Mouse (Mus musculus) liver, embryonic 13.5 days (tissue): Measurements from ENCODE around the gene Cd200r4. TPM values are rescaled to one million over a fixed set of nuclear protein-coding genes. Genes with fewer than 3 reads are reported as not detected.
A peak's percentile ranks its signal among the peaks of the same experiment; 100 is the strongest.

Source experiments
- ATAC-seq: fragments of 200-750 bp; cut with Nextera tagmentation; 2 replicates; pipeline ENCODE4 v1.8.0; 2017; ENCODE audit warnings: low read depth, mild to moderate bottlenecking, moderate number of reproducible peaks, moderate library complexity
- DNase-seq: peaks from one replicate; pipeline ENCODE4 v3.0.0; 2022
- H3K27ac ChIP-seq: fragments of 300-500 bp; sonication (generic); 2 replicates; pipeline ENCODE4 v1.5.1; 2015; ENCODE audit warnings: moderate library complexity, mild to moderate bottlenecking, inconsistent platforms
- H3K27me3 ChIP-seq: fragments of 300-500 bp; sonication (generic); 2 replicates; pipeline ENCODE4 v1.6.1; 2015; ENCODE audit warnings: mild to moderate bottlenecking, inconsistent platforms
- H3K36me3 ChIP-seq: fragments of 300-500 bp; sonication (generic); 2 replicates; pipeline ENCODE4 v1.6.1; 2015; ENCODE audit warnings: mild to moderate bottlenecking, inconsistent platforms
- H3K4me1 ChIP-seq: fragments of 300-500 bp; sonication (generic); replicated peaks from 2 replicates; pipeline ENCODE4 v1.6.1; 2015; ENCODE audit warnings: inconsistent platforms
- H3K4me2 ChIP-seq: fragments of 300-500 bp; sonication (generic); 2 replicates; pipeline ENCODE4 v1.6.1; 2015; ENCODE audit warnings: inconsistent platforms, mild to moderate bottlenecking, moderate library complexity
- H3K4me3 ChIP-seq: fragments of 300-500 bp; sonication (generic); replicated peaks from 2 replicates; pipeline ENCODE4 v1.5.1; 2015; ENCODE audit warnings: mild to moderate bottlenecking, inconsistent platforms
- H3K9ac ChIP-seq: fragments of 300-500 bp; sonication (generic); 2 replicates; pipeline ENCODE4 v1.6.1; 2015; ENCODE audit warnings: mild to moderate bottlenecking, inconsistent platforms
- H3K9me3 ChIP-seq: fragments of 300-500 bp; sonication (generic); replicated peaks from 2 replicates; pipeline ENCODE4 v1.6.1; 2016; ENCODE audit warnings: inconsistent platforms
- WGBS: fragments of 180-500 bp; shearing (Covaris S2); methylation state at CpG from one replicate; pipeline ENCODE4 v1.1.7; 2015; ENCODE audit not compliant: insufficient replicate concordance; 5-methylcytosine and 5-hydroxymethylcytosine counted together
- polyA plus RNA-seq: library from polyadenylated mRNA; unstranded; fragments of >200 nt; fragmentation: Nextera tagmentation; extraction: Ambion mirVana; gene quantifications from 2 replicates; pipeline ENCODE4 v1.2.1, GENCODE M21; 2015

The Cd200r4 gene
- polyA plus RNA-seq, result 0.37 and 0.75 TPM in 2 replicates

DNA sequence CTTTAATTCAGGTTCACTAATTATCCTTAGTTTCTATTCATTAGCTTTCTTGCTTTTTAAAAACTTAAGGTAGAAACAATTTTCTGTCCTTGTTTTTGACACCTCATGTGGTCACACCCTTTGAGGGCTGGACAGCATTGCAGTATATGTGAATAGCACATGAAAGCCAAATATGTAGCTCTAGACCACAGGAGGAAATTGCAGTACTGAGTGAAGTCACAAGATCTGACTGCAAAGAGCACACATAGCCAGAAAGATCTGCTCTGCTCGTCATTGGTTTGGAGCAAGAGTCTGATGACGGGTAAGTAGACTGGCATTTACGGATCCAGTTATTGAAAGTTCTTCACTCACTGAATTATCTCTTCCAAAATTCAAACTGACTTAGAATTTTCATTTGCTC is at the start of gene Cd200r4:
Gene Cd200r4 (plus strand): TSS at position 190 of the 400 bp plus-strand sequence.
- Histone ChIP-seq H3K9me3 (no peaks in the 10 kb centered on the region), H3K4me2 (no peak within 1 kb of the TSS), H3K4me1 (no peaks in the 10 kb centered on the region), H3K36me3 (no peaks in the 10 kb centered on the region), H3K9ac (no peak within 1 kb of the TSS), H3K27ac (no peak within 1 kb of the TSS), H3K27me3 (no peaks in the 10 kb centered on the region), H3K4me3 (no peak within 1 kb of the TSS)
- whole genome bisulfite sequencing, result 61% methylated on average over 3 of the region's 3 CpGs
- no peak for ATAC-seq
- DNase-seq, result no peak

DNA sequence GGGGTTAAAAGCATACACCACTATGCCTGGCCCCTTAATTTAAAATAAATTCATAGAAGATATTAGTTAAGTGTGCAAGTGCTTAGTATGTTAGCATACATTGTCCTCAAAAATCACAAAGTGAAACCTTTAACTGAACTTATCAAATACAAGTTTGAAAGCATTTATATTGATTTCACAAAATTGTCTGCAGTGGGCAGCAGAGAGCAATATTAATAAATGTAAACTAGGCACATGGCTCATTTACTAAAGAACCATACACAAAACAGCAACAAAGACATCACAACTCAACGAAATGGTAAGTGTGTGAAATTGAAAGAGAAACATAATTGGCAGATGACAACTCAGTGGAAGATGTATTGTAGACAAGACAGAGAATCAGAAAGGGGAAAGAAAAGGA is 49.7 kb upstream of the Cd200r4 start:
- no peak overlapping the region for H3K4me3 ChIP-seq
- no peak for ATAC-seq
- H3K36me3 ChIP-seq, result no peaks in the 10 kb centered on the region
- 40% methylated on average over 1 of the region's 1 CpGs for WGBS
- no peak overlapping the region for H3K27ac ChIP-seq
- no peak overlapping the region for H3K4me2 ChIP-seq
- H3K27me3 ChIP-seq, result no peaks in the 10 kb centered on the region
- H3K4me1 ChIP-seq, result peaks cover 17% of the 10 kb centered on the region
- H3K9me3 ChIP-seq, result no peaks in the 10 kb centered on the region
- no peak overlapping the region for H3K9ac ChIP-seq
- DNase-seq, result no peak

DNA sequence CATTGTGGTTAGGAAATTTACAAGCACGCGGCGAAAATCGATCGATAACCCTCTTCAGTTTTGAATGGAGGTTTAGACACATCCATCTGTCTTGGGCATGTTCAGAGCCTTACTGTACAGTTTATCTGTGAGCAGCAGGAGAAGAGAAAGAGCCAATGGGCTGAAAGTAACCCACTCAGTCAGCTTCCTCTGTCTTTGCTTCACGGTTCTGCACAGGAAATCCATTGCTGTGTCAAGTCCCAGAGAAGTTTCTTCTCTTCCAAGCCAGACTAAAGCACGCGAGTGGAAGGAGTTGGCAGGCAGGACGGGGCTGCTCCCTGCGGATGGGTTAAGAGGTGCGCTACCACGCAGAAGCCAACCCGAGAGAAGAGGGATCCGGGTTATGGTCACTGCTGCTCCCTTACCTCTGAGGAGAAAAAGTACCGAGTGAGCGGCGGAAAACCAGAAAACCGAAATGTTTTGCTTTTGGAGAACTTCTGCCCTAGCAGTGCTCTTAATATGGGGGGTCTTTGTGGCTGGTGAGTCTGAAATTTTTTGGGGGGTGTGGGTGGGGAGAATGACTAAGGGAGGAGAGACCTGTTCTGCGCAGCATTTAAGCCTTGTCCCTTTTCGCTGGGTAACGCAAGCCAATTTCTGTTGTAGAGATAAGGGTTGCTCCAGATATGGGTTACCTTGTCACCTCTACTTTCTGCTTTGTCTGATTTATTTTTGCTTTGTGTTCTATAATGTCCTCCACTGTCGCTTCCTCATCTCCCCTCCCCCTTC is 45.8 kb upstream of the Cd200r4 start, which contains the start of gene Cd200r1:
Gene Cd200r1 (plus strand): TSS at position 182 of the 765 bp plus-strand sequence.
- H3K9me3 ChIP-seq, result no peaks in the 10 kb centered on the region
- H3K4me2 ChIP-seq, result peak within 1 kb of the TSS; percentile 66
- no peak for DNase-seq
- H3K27me3 ChIP-seq, result no peaks in the 10 kb centered on the region
- ATAC-seq, result peak; percentile 86
- peaks cover 24% of the 10 kb centered on the region for H3K4me1 ChIP-seq
- H3K27ac ChIP-seq, result peak within 1 kb of the TSS; percentile 62
- H3K9ac ChIP-seq, result peak within 1 kb of the TSS; percentile 57
- WGBS, result 12% methylated on average over 22 of the region's 22 CpGs
- H3K4me3 ChIP-seq, result peak within 1 kb of the TSS; percentile 55
- no peaks in the 10 kb centered on the region for H3K36me3 ChIP-seq

- Histone ChIP-seq H3K27me3 (no peaks in the 10 kb centered on the region), H3K27ac (no peak overlapping the region), H3K4me3 (peak overlapping the region; percentile 55), H3K36me3 (no peaks in the 10 kb centered on the region), H3K9ac (peak overlapping the region; percentile 57), H3K9me3 (no peaks in the 10 kb centered on the region), H3K4me2 (peak overlapping the region; percentile 66), H3K4me1 (peaks cover 24% of the 10 kb centered on the region)
- DNase-seq, result no peak
- ATAC-seq, result no peak
- 28% methylated on average over 9 of the region's 9 CpGs for WGBS
Observed at GRCm38 (mm10) chr16:44766320-44766892, 45.1 kb upstream of the Cd200r4 start.

- ATAC-seq (no peak), DNase-seq (no peak)
- H3K27ac ChIP-seq, result no peak overlapping the region
- 0 out of 2 replicates have a peak overlapping the region, but pooled peaks have one; percentile 26 for H3K4me2 ChIP-seq
- H3K9me3 ChIP-seq, result no peaks in the 10 kb centered on the region
- H3K27me3 ChIP-seq, result no peaks in the 10 kb centered on the region
- 0 out of 2 replicates have a peak overlapping the region, but pooled peaks have one; percentile 55 for H3K4me3 ChIP-seq
- no peaks in the 10 kb centered on the region for H3K36me3 ChIP-seq
- no peak overlapping the region for H3K9ac ChIP-seq
- 61% methylated on average over 7 of the region's 7 CpGs for WGBS
- H3K4me1 ChIP-seq, result peaks cover 25% of the 10 kb centered on the region
Observed at GRCm38 (mm10) chr16:44767506-44767905, 44.0 kb upstream of the Cd200r4 start.

GRCm38 (mm10) chr16:44767967-44768366 is 43.6 kb upstream of the Cd200r4 start:
- ATAC-seq (no peak), DNase-seq (no peak)
- Histone ChIP-seq H3K36me3 (no peaks in the 10 kb centered on the region), H3K4me2 (0 out of 2 replicates have a peak overlapping the region, but pooled peaks have one; percentile 26), H3K9ac (no peak overlapping the region), H3K27ac (no peak overlapping the region), H3K4me1 (peaks cover 27% of the 10 kb centered on the region), H3K4me3 (0 out of 2 replicates have a peak overlapping the region, but pooled peaks have one; percentile 55), H3K27me3 (no peaks in the 10 kb centered on the region), H3K9me3 (no peaks in the 10 kb centered on the region)
- 26% methylated on average over 2 of the region's 2 CpGs for whole genome bisulfite sequencing

DNA sequence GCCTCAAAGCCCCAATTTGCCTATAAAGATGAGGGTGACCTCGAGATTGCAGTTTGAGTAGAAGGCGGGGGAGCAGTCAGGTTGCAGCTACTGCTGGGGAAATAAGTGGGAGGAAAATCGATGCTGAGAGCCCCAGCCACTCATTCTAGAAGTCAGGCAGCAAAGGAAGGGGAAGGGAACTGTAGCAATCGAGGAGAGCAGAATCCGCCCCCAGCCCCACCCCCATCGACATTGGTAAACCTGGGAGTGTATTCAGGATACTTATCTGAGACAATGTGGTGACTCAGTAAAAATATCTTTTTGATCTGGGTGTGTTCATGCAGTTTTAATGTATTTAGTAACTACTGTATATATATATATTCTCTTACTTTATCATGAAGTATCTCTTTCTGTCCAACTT is 39.0 kb upstream of the Cd200r4 start:
- no peak for ATAC-seq
- no peaks in the 10 kb centered on the region for H3K9me3 ChIP-seq
- H3K27ac ChIP-seq, result no peak overlapping the region
- H3K4me3 ChIP-seq, result no peak overlapping the region
- H3K4me2 ChIP-seq, result no peak overlapping the region
- WGBS, result 29% methylated on average over 6 of the region's 6 CpGs
- DNase-seq, result no peak
- peaks cover 11% of the 10 kb centered on the region; the same call in 1 of the 2 replicates for H3K4me1 ChIP-seq
- H3K36me3 ChIP-seq, result no peaks in the 10 kb centered on the region
- no peaks in the 10 kb centered on the region for H3K27me3 ChIP-seq
- no peak overlapping the region for H3K9ac ChIP-seq

- H3K4me1 ChIP-seq, result peaks cover 15% of the 10 kb centered on the region
- 34% methylated on average over 3 of the region's 3 CpGs for WGBS
- no peak overlapping the region for H3K4me3 ChIP-seq
- H3K27me3 ChIP-seq, result no peaks in the 10 kb centered on the region
- no peaks in the 10 kb centered on the region for H3K9me3 ChIP-seq
- no peak overlapping the region for H3K9ac ChIP-seq
- no peak for ATAC-seq
- no peak for DNase-seq
- no peaks in the 10 kb centered on the region for H3K36me3 ChIP-seq
- no peak overlapping the region for H3K27ac ChIP-seq
- no peak overlapping the region for H3K4me2 ChIP-seq
Observed at GRCm38 (mm10) chr16:44773673-44774072, 37.9 kb upstream of the Cd200r4 start.

DNA sequence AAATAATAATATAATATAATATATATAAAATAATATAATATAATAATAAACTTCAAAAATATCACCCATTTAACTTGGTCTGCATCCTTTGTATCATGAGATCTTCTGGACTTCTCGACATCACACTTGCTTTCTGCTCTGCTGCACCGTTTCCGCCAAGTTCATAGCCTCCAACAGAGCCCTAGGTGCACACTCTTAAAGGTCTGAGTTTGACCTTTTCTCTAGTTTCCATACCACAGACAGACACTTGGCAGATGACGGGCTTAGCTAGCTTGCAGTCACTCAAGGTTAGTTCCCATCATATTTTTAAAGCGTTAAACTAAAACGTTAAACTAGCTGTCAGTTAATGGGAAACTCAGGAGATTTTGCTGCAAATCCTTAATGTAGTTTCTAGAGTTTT is 37.3 kb upstream of the Cd200r4 start:
- H3K4me2 ChIP-seq, result no peak overlapping the region
- no peaks in the 10 kb centered on the region for H3K27me3 ChIP-seq
- peaks cover 15% of the 10 kb centered on the region for H3K4me1 ChIP-seq
- no peaks in the 10 kb centered on the region for H3K9me3 ChIP-seq
- no peak overlapping the region for H3K27ac ChIP-seq
- H3K36me3 ChIP-seq, result no peaks in the 10 kb centered on the region
- no peak overlapping the region for H3K4me3 ChIP-seq
- H3K9ac ChIP-seq, result no peak overlapping the region
- no peak for ATAC-seq
- no peak for DNase-seq
- WGBS, result 77% methylated on average over 6 of the region's 6 CpGs

DNA sequence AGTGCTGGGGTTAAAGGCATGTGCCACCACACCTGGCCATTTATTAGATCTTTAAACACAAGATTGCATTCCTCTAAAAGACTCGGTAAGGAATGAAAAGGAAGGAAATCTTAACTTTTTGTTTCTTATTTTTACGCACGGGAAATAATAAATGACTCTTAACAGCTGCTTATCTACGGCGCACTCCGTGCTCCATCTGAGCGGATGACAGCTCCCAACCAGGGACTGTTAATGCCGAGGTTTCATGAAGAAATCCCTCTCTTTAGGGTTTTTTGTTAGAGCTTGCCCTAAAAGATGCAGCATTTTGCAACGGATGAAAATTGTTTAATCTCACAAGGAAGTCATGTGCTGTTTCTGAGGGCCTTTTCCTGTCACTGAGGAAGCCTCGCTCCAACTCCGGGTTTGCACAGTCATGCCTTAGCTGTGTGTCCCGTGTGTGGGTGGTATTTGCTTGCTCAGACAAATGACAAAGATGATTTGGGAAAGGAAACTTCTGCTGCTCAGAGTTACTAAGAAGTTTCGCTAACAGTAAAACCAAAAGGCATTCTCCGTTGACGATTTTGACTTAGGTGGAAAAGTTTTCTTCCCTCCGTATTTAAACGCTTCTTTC is 32.9 kb upstream of the Cd200r4 start:
- Histone ChIP-seq H3K4me3 (peak overlapping the region; percentile 35), H3K27ac (peak overlapping the region; percentile 25; the same call in 1 of the 2 replicates), H3K36me3 (no peaks in the 10 kb centered on the region), H3K4me1 (peaks cover 18% of the 10 kb centered on the region), H3K9ac (peak overlapping the region; percentile 31; the same call in 1 of the 2 replicates), H3K4me2 (peak overlapping the region; percentile 60), H3K27me3 (no peaks in the 10 kb centered on the region), H3K9me3 (no peaks in the 10 kb centered on the region)
- DNase-seq (peak; percentile 28), ATAC-seq (peak; percentile 86)
- 11% methylated on average over 17 of the region's 17 CpGs for WGBS

- ATAC-seq (peak; percentile 73), DNase-seq (no peak)
- no peaks in the 10 kb centered on the region for H3K36me3 ChIP-seq
- H3K9me3 ChIP-seq, result no peaks in the 10 kb centered on the region
- peak overlapping the region; percentile 60 for H3K4me2 ChIP-seq
- H3K4me1 ChIP-seq, result peaks cover 18% of the 10 kb centered on the region
- H3K27me3 ChIP-seq, result no peaks in the 10 kb centered on the region
- H3K9ac ChIP-seq, result no peak overlapping the region
- 35% methylated on average over 5 of the region's 5 CpGs for WGBS
- H3K27ac ChIP-seq, result no peak overlapping the region; the same call in 1 of the 2 replicates
- no peak overlapping the region for H3K4me3 ChIP-seq
Observed at GRCm38 (mm10) chr16:44779494-44779893, 32.0 kb upstream of the Cd200r4 start.
